Mouse (Mus musculus) myocyte (in vitro differentiated cells): ENCODE results near the gene Clpx. TPM values are rescaled to one million over a fixed set of nuclear protein-coding genes. Genes with fewer than 3 reads are reported as not detected.

ENCODE experiments used
- H3K27me3 ChIP-seq: one replicate; pipeline ENCODE4 v1.6.1; 2011; ENCODE audit not compliant: control insufficient read depth, insufficient read depth, insufficient read length
- H3K36me3 ChIP-seq: one replicate; pipeline ENCODE4 v1.6.1; 2011; ENCODE audit not compliant: control insufficient read depth, insufficient read depth
- H3K4me2 ChIP-seq: one replicate; pipeline ENCODE4 v1.6.1; 2011; ENCODE audit warnings: low read depth, control low read depth
- H3K4me3 ChIP-seq: one replicate; pipeline ENCODE4 v1.5.1; 2011; ENCODE audit warnings: mild to moderate bottlenecking, control low read depth, moderate library complexity
- H3K79me2 ChIP-seq: one replicate; pipeline ENCODE4 v1.6.1; 2011; ENCODE audit not compliant: control insufficient read depth, insufficient read depth
- H3ac ChIP-seq: one replicate; pipeline ENCODE4 v1.6.1; 2011; ENCODE audit not compliant: control insufficient read depth, insufficient read length
- CEBPB ChIP-seq: IDR thresholded peaks from 2 replicates; pipeline ENCODE4 v1.6.1; 2011; ENCODE audit warnings: mild to moderate bottlenecking, moderate library complexity; ENCODE audit not compliant: poor library complexity, insufficient read depth, severe bottlenecking
- E2F4 ChIP-seq: IDR thresholded peaks from one replicate; pipeline ENCODE4 v1.6.1; 2011; ENCODE audit warnings: mild to moderate bottlenecking, control low read depth, moderate library complexity; ENCODE audit not compliant: insufficient read depth
- MAX ChIP-seq: IDR thresholded peaks from one replicate; pipeline ENCODE4 v1.6.1; 2011; ENCODE audit warnings: low read depth, mild to moderate bottlenecking, control low read depth
- MYOD1 ChIP-seq, 3 experiments: IDR thresholded peaks; one replicate each; pipeline ENCODE4 v1.6.1; 2011; ENCODE audit warnings: control low read depth in 2 of 3, low read depth in 2 of 3, mild to moderate bottlenecking in 2 of 3, moderate library complexity in 1 of 3; ENCODE audit not compliant: insufficient read length in 2 of 3, control insufficient read depth in 1 of 3
- MYOG ChIP-seq, 3 experiments: IDR thresholded peaks; one replicate each; pipeline ENCODE4 v1.6.1; 2011; ENCODE audit warnings: control low read depth in 2 of 3, low read depth in 2 of 3, mild to moderate bottlenecking in 2 of 3; ENCODE audit not compliant: insufficient read length in 2 of 3, control insufficient read depth in 1 of 3, insufficient read depth in 1 of 3
- POLR2A ChIP-seq: IDR thresholded peaks from one replicate; pipeline ENCODE4 v1.6.1; 2011; ENCODE audit warnings: low read depth, mild to moderate bottlenecking, control low read depth, moderate library complexity; ENCODE audit not compliant: insufficient read length
- POLR2AphosphoS2 ChIP-seq: IDR thresholded peaks from one replicate; pipeline ENCODE4 v1.6.1; 2011; ENCODE audit warnings: low read depth, control low read depth; ENCODE audit not compliant: insufficient read length
- REST ChIP-seq: IDR thresholded peaks from one replicate; pipeline ENCODE4 v1.6.1; 2011; ENCODE audit warnings: mild to moderate bottlenecking, control low read depth, moderate library complexity; ENCODE audit not compliant: insufficient read depth, insufficient read length
- SRF ChIP-seq: IDR thresholded peaks from one replicate; pipeline ENCODE4 v1.6.1; 2011; ENCODE audit warnings: low read depth; ENCODE audit not compliant: control insufficient read depth, insufficient read length
- TCF12 ChIP-seq: IDR thresholded peaks from one replicate; pipeline ENCODE4 v1.6.1; 2011; ENCODE audit warnings: mild to moderate bottlenecking, control low read depth; ENCODE audit not compliant: poor library complexity, insufficient read depth, severe bottlenecking
- TCF3 ChIP-seq: IDR thresholded peaks from one replicate; pipeline ENCODE4 v1.6.1; 2011; ENCODE audit warnings: low read depth, control low read depth; ENCODE audit not compliant: insufficient read length
- USF1 ChIP-seq: IDR thresholded peaks from one replicate; pipeline ENCODE4 v1.6.1; 2011; ENCODE audit warnings: low read depth, mild to moderate bottlenecking, control low read depth, moderate library complexity
- polyA plus RNA-seq: library from polyadenylated mRNA; unstranded; fragments of >200 nt; fragmentation: generic; extraction: Trizol; gene quantifications from one replicate; pipeline ENCODE4 v1.2.1, GENCODE M21; 2012; ENCODE audit warnings: missing spikeins

Gene Clpx
- 13.0 TPM for polyA plus RNA-seq

DNA sequence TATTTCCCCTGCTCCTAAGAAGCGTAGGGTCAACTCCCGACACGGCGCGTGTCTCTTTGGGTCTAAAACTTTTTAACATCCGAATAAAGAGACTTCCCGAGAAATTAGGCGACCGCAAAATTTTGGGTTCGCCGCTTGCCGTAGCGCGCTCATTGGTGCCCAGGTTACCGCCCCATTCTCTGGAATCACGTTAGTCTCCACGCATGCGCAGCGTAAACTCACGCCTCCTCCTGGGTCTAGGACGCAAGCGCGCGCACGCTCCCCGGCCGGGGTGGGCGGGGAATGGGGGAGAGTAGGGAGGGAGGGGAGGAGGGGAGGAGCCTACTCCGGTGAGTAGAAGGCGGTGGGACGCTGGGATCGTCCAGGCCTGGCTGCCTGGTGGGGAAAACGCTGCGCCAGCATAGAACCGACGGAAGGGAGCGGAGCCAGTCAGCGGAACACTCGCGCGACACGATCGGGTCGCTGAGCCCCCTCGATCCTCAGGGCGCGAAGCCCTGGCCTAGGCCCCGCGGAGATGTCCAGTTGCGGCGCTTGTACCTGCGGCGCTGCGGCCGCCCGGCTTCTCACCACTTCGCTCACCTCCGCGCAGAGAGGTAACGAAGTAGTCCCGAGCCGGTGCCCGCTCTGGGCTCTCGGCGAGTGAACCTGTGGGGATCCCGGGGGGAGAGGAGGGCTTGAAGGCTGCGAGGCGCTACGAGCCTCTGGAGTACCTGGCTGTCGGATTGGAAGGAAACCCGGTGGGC lies at the start of gene Clpx:
Gene Clpx (plus strand): TSS at position 288 of the 743 bp plus-strand sequence.
- TF ChIP-seq TCF12 (no peak), MAX (no peak), MYOD1 (IDR thresholded peaks at IDR 0.05; ENCODE audit: control insufficient read depth in 1 of 3, insufficient read length in 2 of 3, low read depth in 2 of 3) (no peak), POLR2A (peak; percentile 88), MYOG (IDR thresholded peaks at IDR 0.05; ENCODE audit: control insufficient read depth in 1 of 3, insufficient read depth in 1 of 3, insufficient read length in 2 of 3, low read depth in 2 of 3) (no peak), SRF (no peak), TCF3 (no peak), E2F4 (peak; percentile 28), POLR2AphosphoS2 (peak; percentile 88), USF1 (no peak), REST (no peak), CEBPB (0 out of 2 replicates have a peak, but pooled peaks have one; percentile 1)

DNA sequence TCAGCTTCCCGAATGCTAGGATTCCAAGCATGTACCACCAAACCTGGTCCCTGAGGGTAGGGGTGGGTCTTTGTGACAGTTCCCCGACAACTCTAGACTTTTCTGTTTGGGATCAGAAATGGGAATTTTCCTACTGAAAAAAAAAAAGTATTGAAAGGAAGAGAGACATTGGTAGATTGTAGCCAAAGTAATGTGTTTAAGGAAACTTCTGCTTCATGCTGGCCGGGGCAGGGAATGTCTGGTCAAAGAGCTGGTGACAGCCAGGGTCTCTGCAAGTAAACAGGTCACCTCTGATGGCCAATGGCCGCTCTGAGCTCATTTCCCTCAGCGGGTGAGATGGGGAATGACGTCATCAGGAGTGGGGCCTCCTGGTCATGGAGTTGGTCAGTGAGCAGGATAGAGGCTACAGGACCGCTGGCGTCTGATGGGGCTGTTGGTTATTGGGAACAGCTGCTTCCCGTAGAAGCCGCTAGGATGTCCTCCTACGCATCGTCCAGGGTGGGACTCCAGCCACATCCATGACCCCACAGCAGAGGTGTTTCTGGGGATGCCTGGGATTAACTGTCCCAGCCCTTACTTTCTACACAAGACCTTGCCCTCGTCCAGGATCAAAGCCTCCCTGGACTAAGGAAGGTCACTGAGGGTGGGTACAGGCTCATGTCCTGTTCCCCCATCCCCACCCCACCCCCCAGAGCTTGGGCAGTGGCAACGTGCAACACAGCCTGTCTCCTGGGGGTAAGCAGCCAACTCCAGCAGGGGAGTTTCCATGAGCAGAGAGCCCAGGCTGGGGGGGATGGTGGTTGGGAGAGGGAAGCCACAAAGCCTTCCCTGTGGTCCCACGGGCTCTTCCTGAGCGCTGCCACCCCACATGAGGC lies 46.3 kb upstream of the Clpx start:
- TF ChIP-seq MYOD1 (IDR thresholded peaks at IDR 0.05; ENCODE audit: control insufficient read depth in 1 of 3, insufficient read length in 2 of 3, low read depth in 2 of 3) (peak in 2 of 3 experiments; percentile 26 to 39), CEBPB (no peak)
- no peak overlapping the region for H3ac ChIP-seq

More for the DNA sequence above, at the start of gene Clpx:
- Histone ChIP-seq H3K36me3 (peaks cover 4% of the 10 kb centered on the region), H3K27me3 (no peaks in the 10 kb centered on the region), H3K4me2 (peak within 1 kb of the TSS; percentile 77), H3K79me2 (peaks cover 36% of the 10 kb centered on the region), H3ac (peak within 1 kb of the TSS; percentile 61), H3K4me3 (peak within 1 kb of the TSS; percentile 90)

DNA sequence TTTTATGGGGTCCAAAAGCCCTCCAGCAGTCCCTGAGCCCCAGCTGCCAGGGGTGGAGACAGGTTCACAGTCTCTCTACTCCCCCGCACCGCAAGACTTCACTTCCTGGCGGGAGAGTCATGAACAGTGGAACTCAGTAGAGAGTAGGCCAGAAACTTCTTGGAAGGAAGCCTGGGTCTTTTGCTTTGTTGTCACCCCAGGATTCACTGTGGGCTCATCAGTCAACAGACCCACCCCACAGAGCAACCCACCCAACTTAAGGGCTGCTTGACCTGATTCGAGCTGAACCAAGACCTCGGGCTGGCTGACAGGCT lies 45.7 kb upstream of the Clpx start:
- no peak overlapping the region for H3K4me3 ChIP-seq
- no peak for TF ChIP-seq E2F4
- no peak for TF ChIP-seq REST
- TF ChIP-seq POLR2AphosphoS2 = no peak
- no peak for TF ChIP-seq TCF12
- no peak for TF ChIP-seq SRF
- H3K36me3 ChIP-seq = no peaks in the 10 kb centered on the region
- no peaks in the 10 kb centered on the region for H3K79me2 ChIP-seq
- no peaks in the 10 kb centered on the region for H3K27me3 ChIP-seq
- H3ac ChIP-seq = no peak overlapping the region
- H3K4me2 ChIP-seq = no peak overlapping the region

More for the DNA sequence above, 46.3 kb upstream of the Clpx start:
- H3K27me3 ChIP-seq = no peaks in the 10 kb centered on the region
- H3K4me2 ChIP-seq = no peak overlapping the region
- H3K4me3 ChIP-seq = no peak overlapping the region
- no peaks in the 10 kb centered on the region for H3K79me2 ChIP-seq
- no peaks in the 10 kb centered on the region for H3K36me3 ChIP-seq

DNA sequence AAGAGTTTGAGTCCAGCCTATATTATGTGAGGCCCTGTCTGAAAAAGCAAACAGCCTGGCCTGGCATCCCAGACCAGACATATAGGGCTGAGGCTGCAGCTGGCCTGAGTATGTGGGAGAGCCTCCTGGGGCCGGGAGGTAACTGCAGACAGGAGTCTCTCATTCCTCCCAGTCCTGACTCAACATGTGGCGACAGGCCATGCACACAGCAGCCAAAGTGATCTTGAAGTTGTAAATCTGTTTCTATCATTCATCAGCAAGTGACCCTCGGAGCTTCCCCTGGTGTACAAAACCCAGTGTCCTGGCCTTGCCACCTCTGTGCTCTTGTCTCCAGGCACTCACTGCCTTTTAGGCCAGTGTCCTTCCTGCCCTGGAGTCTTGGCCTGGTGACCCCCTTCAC lies 42.0 kb upstream of the Clpx start:
- Histone ChIP-seq H3K36me3 (no peaks in the 10 kb centered on the region), H3K4me2 (no peak overlapping the region), H3K79me2 (no peaks in the 10 kb centered on the region), H3K4me3 (no peak overlapping the region), H3ac (no peak overlapping the region), H3K27me3 (no peaks in the 10 kb centered on the region)
- TF ChIP-seq MYOG (IDR thresholded peaks at IDR 0.05; ENCODE audit: control insufficient read depth in 1 of 3, insufficient read depth in 1 of 3, insufficient read length in 2 of 3, low read depth in 2 of 3) = no peak

- Histone ChIP-seq H3K4me3 (no peak overlapping the region), H3ac (no peak overlapping the region), H3K27me3 (no peaks in the 10 kb centered on the region), H3K36me3 (no peaks in the 10 kb centered on the region), H3K79me2 (no peaks in the 10 kb centered on the region), H3K4me2 (no peak overlapping the region)
- TF ChIP-seq E2F4 (no peak), POLR2A (no peak), REST (no peak), USF1 (no peak), TCF3 (no peak), MAX (no peak), MYOG (IDR thresholded peaks at IDR 0.05; ENCODE audit: control insufficient read depth in 1 of 3, insufficient read depth in 1 of 3, insufficient read length in 2 of 3, low read depth in 2 of 3) (no peak), MYOD1 (IDR thresholded peaks at IDR 0.05; ENCODE audit: control insufficient read depth in 1 of 3, insufficient read length in 2 of 3, low read depth in 2 of 3) (no peak), CEBPB (no peak), TCF12 (no peak), POLR2AphosphoS2 (no peak), SRF (no peak)
These were observed 38.0 kb upstream of the Clpx start for GRCm38 (mm10) chr9:65255906-65256600.
